Mouse (Mus musculus): ENCODE measurements at regions not wholly inside any gene's neighbourhood (a gene's known extent, or its start where the extent isn't known, plus 50 kb on each side); places are given as distances from the start of the nearest gene placed in this dataset.

- Histone ChIP-seq H3K27ac (no peak overlapping the region), H3K4me1 (replicated peaks) (no peaks in the 10 kb centered on the region), H3K9me3 (no peaks in the 10 kb centered on the region), H3K36me3 (no peaks in the 10 kb centered on the region), H3K27me3 (no peaks in the 10 kb centered on the region), H3K4me3 (replicated peaks) (no peak overlapping the region), H3K4me2 (replicated peaks) (no peak overlapping the region), H3K9ac (replicated peaks) (no peak overlapping the region)
- 79% methylated on average over 2 of the region's 2 CpGs for WGBS
- no peak for ATAC-seq
Measured at GRCm38 (mm10) chr6:20982931-20983330, 232.4 kb upstream of the Kcnd2 start.

- Histone ChIP-seq H3K27ac (no peak overlapping the region), H3K4me3 (replicated peaks) (no peak overlapping the region), H3K4me2 (replicated peaks) (no peak overlapping the region), H3K9ac (replicated peaks) (no peak overlapping the region), H3K9me3 (0 out of 2 replicates have a peak, but pooled peaks cover 3% of the 10 kb centered on the region), H3K36me3 (no peaks in the 10 kb centered on the region), H3K27me3 (no peaks in the 10 kb centered on the region), H3K4me1 (replicated peaks) (no peaks in the 10 kb centered on the region)
- 72% methylated on average over 2 of the region's 2 CpGs for WGBS
- no peak for ATAC-seq
Measured at GRCm38 (mm10) chr6:21005077-21005476, 210.2 kb upstream of the Kcnd2 start.

GRCm38 (mm10) chr6:21047924-21048323 lies 167.4 kb upstream of the Kcnd2 start:
- WGBS, result 68% methylated on average over 1 of the region's 1 CpGs
- no peaks in the 10 kb centered on the region for H3K4me1 ChIP-seq (replicated peaks)
- H3K27me3 ChIP-seq, result no peaks in the 10 kb centered on the region
- no peak overlapping the region for H3K4me2 ChIP-seq (replicated peaks)
- no peaks in the 10 kb centered on the region for H3K9me3 ChIP-seq
- no peak for ATAC-seq
- no peak overlapping the region for H3K27ac ChIP-seq
- H3K36me3 ChIP-seq, result no peaks in the 10 kb centered on the region
- H3K9ac ChIP-seq (replicated peaks), result no peak overlapping the region
- H3K4me3 ChIP-seq (replicated peaks), result no peak overlapping the region

- ATAC-seq, result no peak
- Histone ChIP-seq H3K27me3 (no peaks in the 10 kb centered on the region), H3K4me2 (replicated peaks) (no peak overlapping the region), H3K4me3 (replicated peaks) (no peak overlapping the region), H3K36me3 (no peaks in the 10 kb centered on the region), H3K9me3 (no peaks in the 10 kb centered on the region), H3K4me1 (replicated peaks) (no peaks in the 10 kb centered on the region), H3K9ac (replicated peaks) (no peak overlapping the region), H3K27ac (no peak overlapping the region)
- 80% methylated on average over 5 of the region's 5 CpGs for WGBS
Measured at GRCm38 (mm10) chr6:21093015-21093414, 122.3 kb upstream of the Kcnd2 start.

GRCm38 (mm10) chr6:21111238-21111992 lies 103.9 kb upstream of the Kcnd2 start:
- 80% methylated on average over 3 of the region's 3 CpGs for WGBS
- Histone ChIP-seq H3K4me2 (replicated peaks) (no peak overlapping the region), H3K27me3 (no peaks in the 10 kb centered on the region), H3K9ac (replicated peaks) (no peak overlapping the region), H3K9me3 (no peaks in the 10 kb centered on the region), H3K4me1 (replicated peaks) (no peaks in the 10 kb centered on the region), H3K4me3 (replicated peaks) (no peak overlapping the region), H3K36me3 (no peaks in the 10 kb centered on the region), H3K27ac (no peak overlapping the region)
- ATAC-seq, result no peak

GRCm38 (mm10) chr6:21122119-21122518 lies 93.2 kb upstream of the Kcnd2 start:
- Histone ChIP-seq H3K4me3 (replicated peaks) (no peak overlapping the region), H3K27ac (no peak overlapping the region), H3K4me1 (replicated peaks) (0 out of 2 replicates have a peak, but pooled peaks cover 3% of the 10 kb centered on the region), H3K4me2 (replicated peaks) (no peak overlapping the region), H3K9me3 (no peaks in the 10 kb centered on the region), H3K9ac (replicated peaks) (no peak overlapping the region), H3K36me3 (no peaks in the 10 kb centered on the region), H3K27me3 (no peaks in the 10 kb centered on the region)
- ATAC-seq, result no peak
- WGBS, result 57% methylated on average over 1 of the region's 1 CpGs

GRCm38 (mm10) chr6:21122852-21123251 lies 92.5 kb upstream of the Kcnd2 start:
- peak; percentile 58; the same call in 1 of the 2 replicates for ATAC-seq
- no peaks in the 10 kb centered on the region for H3K9me3 ChIP-seq

More at GRCm38 (mm10) chr6:21122852-21123251, 92.5 kb upstream of the Kcnd2 start:
- H3K27ac ChIP-seq, result no peak overlapping the region
- H3K27me3 ChIP-seq, result no peaks in the 10 kb centered on the region
- H3K36me3 ChIP-seq, result no peaks in the 10 kb centered on the region
- H3K4me3 ChIP-seq (replicated peaks), result no peak overlapping the region
- no peak overlapping the region for H3K9ac ChIP-seq (replicated peaks)
- H3K4me2 ChIP-seq (replicated peaks), result no peak overlapping the region
- H3K4me1 ChIP-seq (replicated peaks), result 0 out of 2 replicates have a peak, but pooled peaks cover 3% of the 10 kb centered on the region

Measured in midbrain, embryonic 13.5 days (tissue).